Mouse (Mus musculus) embryonic facial prominence, embryonic 14.5 days (tissue): ENCODE data around the gene Supt4a. TPM values are rescaled to one million over a fixed set of nuclear protein-coding genes. Genes with fewer than 3 reads are reported as not detected.

Source experiments
- ATAC-seq: fragments of 200-750 bp; cut with Nextera tagmentation; 2 replicates; pipeline ENCODE4 v1.8.0; 2017; ENCODE audit warnings: low read depth, moderate number of reproducible peaks, moderate TSS enrichment
- DNase-seq: peaks from one replicate; pipeline ENCODE4 v3.0.0-alpha.2; 2015; ENCODE audit warnings: low spot score
- H3K27ac ChIP-seq: fragments of 300-500 bp; sonication (generic); replicated peaks from 2 replicates; pipeline ENCODE4 v1.5.1; 2014; ENCODE audit warnings: low read depth, mild to moderate bottlenecking, low read length, moderate library complexity
- H3K27me3 ChIP-seq: fragments of 300-500 bp; sonication (generic); replicated peaks from 2 replicates; pipeline ENCODE4 v1.6.1; 2014; ENCODE audit warnings: low read length; ENCODE audit not compliant: control insufficient read depth, insufficient read depth
- H3K36me3 ChIP-seq: fragments of 300-500 bp; sonication (generic); 2 replicates; pipeline ENCODE4 v1.6.1; 2014; ENCODE audit warnings: low read length, mixed read lengths; ENCODE audit not compliant: control insufficient read depth, insufficient read depth
- H3K4me1 ChIP-seq: fragments of 300-500 bp; sonication (generic); 2 replicates; pipeline ENCODE4 v1.6.1; 2014; ENCODE audit warnings: antibody characterized with exemption, low read length; ENCODE audit not compliant: control insufficient read depth, insufficient read depth
- H3K4me2 ChIP-seq: fragments of 300-500 bp; sonication (generic); 2 replicates; pipeline ENCODE4 v1.6.1; 2014; ENCODE audit warnings: low read depth, mild to moderate bottlenecking, low read length, moderate library complexity, mixed read lengths
- H3K4me3 ChIP-seq: fragments of 300-500 bp; sonication (generic); 2 replicates; pipeline ENCODE4 v1.5.1; 2014; ENCODE audit warnings: low read depth, mild to moderate bottlenecking, low read length
- H3K9ac ChIP-seq: fragments of 300-500 bp; sonication (generic); 2 replicates; pipeline ENCODE4 v1.6.1; 2014; ENCODE audit warnings: low read depth, mild to moderate bottlenecking, low read length, moderate library complexity, mixed read lengths
- H3K9me3 ChIP-seq: fragments of 300-500 bp; sonication (generic); 2 replicates; pipeline ENCODE4 v1.6.1; 2016; ENCODE audit warnings: low read length; ENCODE audit not compliant: control insufficient read depth
- WGBS: fragments of 180-500 bp; shearing (Covaris S2); extraction: QIAGEN DNeasy Blood & Tissue Kit; methylation state at CpG from one replicate; pipeline ENCODE4 v1.1.7; 2014; 5-methylcytosine and 5-hydroxymethylcytosine counted together
- polyA plus RNA-seq: library from polyadenylated mRNA; unstranded; fragments of >200 nt; fragmentation: Nextera tagmentation; extraction: Ambion mirVana; gene quantifications from 2 replicates; pipeline ENCODE4 v1.2.1, GENCODE M21; 2014

The Supt4a gene
- polyA plus RNA-seq, 1 experiment from 2014 or later = 146 TPM

DNA sequence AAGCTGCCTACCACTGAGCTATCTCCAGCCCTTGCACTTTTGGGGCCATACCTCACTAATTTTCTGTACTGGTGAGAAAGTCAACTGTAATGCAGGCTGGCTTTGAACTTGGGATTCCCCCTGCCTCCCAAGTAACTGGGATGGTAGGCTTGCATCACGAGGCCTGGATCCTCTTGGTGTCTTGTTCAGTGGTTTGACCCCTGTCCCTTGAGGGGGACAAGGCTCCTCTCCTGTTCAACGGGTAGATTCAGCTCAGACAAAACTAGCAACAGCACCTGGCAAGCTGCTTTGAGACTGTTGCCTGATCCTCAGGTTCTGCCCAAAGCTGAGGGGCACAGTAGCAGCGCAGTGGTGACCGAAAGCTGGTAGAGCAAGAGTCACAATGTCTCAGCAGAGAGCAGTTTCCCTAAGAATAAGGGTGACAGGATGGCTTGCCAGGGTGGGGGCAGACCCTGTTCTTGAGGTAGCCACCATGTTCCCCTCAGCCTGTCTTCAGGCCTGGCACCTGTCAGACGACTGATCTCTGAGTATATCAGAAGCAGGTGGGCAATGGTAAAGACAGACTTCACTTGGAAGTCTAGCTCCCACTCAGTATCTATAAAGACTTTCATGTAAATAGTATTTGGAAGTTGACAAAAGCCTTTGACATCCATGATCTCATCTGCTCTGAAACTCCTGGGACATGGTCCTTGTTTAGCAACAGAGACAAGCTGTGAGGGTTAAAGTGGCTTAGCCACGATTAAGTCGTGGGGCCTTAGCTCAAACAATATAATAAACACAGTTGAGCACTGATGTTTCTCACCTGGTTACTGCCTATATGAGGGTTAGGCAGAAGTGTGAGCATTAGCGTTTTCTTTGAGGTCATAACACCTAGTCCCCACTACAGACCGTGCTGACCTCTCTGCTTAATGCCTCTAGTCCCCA is 8.5 kb downstream of the Supt4a start:
- Histone ChIP-seq H3K9ac (no peak overlapping the region), H3K4me3 (no peak overlapping the region), H3K4me1 (no peaks in the 10 kb centered on the region), H3K9me3 (no peaks in the 10 kb centered on the region), H3K27me3 (no peaks in the 10 kb centered on the region), H3K4me2 (no peak overlapping the region), H3K27ac (no peak overlapping the region), H3K36me3 (peaks cover 41% of the 10 kb centered on the region)
- DNase-seq = no peak
- WGBS = 74% methylated on average over 9 of the region's 9 CpGs
- ATAC-seq = no peak

DNA sequence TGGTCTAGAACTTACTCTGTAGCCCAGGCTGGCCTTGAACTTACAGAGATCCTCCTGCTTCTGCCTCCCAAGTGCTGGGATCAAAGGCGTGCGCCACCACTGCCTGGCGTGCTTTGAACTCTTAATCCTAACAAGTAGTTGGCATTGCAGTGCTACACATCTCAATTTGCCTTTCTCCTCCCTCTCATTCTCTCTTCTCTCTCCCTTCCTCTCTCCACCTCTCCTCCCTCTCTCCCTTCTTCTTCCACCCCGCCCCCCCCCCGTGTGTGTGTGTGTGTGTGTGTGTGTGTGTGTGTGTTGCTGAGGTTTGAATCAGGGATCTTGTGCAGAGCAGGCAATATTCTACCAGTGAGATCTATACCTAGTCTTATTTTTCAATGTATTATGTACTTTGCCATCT is 10.0 kb downstream of the Supt4a start:
- H3K9me3 ChIP-seq = no peaks in the 10 kb centered on the region
- no peaks in the 10 kb centered on the region for H3K4me1 ChIP-seq
- H3K36me3 ChIP-seq = peaks cover 27% of the 10 kb centered on the region
- DNase-seq (no peak), ATAC-seq (no peak)
- H3K27ac ChIP-seq = no peak overlapping the region
- no peaks in the 10 kb centered on the region for H3K27me3 ChIP-seq
- no peak overlapping the region for H3K4me2 ChIP-seq
- H3K4me3 ChIP-seq = no peak overlapping the region
- WGBS = 94% methylated on average over 4 of the region's 5 CpGs
- no peak overlapping the region for H3K9ac ChIP-seq

DNA sequence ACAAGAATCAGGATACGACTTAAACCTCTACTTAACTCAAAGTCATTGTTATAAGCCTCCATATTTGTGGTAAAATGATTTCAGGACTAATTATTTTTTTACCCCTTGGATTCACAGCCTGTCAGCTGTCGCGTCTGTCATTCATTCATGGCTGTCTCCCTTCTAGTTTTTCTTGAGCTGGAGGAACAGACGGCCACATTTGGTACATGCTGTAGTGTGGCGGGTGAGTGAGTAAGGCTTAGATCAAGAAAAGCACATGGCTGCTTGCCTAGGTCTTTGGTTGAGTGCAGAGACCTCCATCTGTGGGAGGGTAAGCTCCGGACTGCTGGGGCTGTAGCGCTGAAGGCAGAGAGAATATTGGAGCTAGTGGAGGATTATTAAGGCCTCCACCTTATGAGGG is 10.4 kb downstream of the Supt4a start:
- H3K4me2 ChIP-seq = no peak overlapping the region
- no peak overlapping the region for H3K4me3 ChIP-seq
- H3K27ac ChIP-seq = no peak overlapping the region
- peaks cover 23% of the 10 kb centered on the region for H3K36me3 ChIP-seq
- no peak for ATAC-seq
- H3K4me1 ChIP-seq = no peaks in the 10 kb centered on the region
- H3K27me3 ChIP-seq = no peaks in the 10 kb centered on the region
- WGBS = 93% methylated on average over 7 of the region's 7 CpGs
- no peak for DNase-seq
- no peak overlapping the region for H3K9ac ChIP-seq
- H3K9me3 ChIP-seq = no peaks in the 10 kb centered on the region

DNA sequence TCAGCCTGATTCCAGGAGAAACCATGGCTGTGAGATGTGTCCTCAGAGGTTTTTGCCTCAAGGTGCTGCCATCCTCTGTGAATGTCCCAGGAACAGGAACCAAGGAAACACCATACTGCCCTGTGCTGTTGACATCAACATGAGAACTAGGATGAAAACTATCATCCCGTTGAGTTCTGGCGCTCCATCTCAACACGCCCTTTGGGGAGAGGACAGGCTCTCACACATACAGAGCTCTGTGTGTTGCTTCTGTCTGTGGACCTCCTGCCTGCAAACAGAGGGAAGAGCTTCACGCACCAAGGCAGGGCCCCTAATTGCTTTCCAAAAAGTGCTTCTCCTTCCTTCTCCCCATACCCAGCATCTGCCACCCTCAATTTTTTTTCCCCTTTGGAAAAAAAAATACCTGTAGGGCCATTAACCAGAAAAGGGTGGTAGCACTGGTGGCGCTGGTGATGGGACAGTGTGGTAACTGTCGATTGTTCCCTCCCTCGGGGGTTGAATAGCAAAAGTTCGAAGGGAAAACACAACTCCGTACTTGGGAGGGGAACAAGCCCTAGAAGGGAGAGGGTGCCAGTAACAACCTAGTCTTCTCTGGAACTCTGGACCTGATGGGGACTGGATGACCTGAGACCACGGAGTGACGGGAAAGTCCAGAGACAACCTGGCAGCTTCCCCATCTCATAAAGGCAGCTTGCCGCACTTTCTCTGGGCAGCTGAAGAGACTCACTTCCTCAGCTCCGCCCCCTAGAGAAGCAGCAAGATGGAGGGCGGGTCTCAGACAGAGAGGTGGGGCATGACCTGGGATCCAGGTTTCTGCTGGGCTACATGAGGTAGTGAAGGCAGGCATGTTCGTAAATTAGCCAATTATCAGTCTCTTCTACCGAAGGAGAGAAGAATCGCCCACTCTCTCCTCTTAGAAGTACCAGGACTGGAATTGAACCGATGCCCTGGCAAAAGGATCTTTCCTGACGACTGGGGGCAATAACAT is 11.1 kb downstream of the Supt4a start:
- Histone ChIP-seq H3K9ac (no peak overlapping the region), H3K27me3 (no peaks in the 10 kb centered on the region), H3K36me3 (peaks cover 18% of the 10 kb centered on the region), H3K4me1 (no peaks in the 10 kb centered on the region), H3K4me3 (no peak overlapping the region), H3K27ac (no peak overlapping the region), H3K9me3 (no peaks in the 10 kb centered on the region), H3K4me2 (peak overlapping the region; percentile 24)
- ATAC-seq (no peak), DNase-seq (no peak)
- 34% methylated on average over 19 of the region's 19 CpGs for WGBS

GRCm38 (mm10) chr11:87749192-87750042 is 12.1 kb downstream of the Supt4a start:
- H3K27ac ChIP-seq = no peak overlapping the region
- ATAC-seq (no peak), DNase-seq (peak; percentile 36)
- no peak overlapping the region for H3K4me3 ChIP-seq
- no peak overlapping the region for H3K4me2 ChIP-seq
- H3K9ac ChIP-seq = no peak overlapping the region
- no peaks in the 10 kb centered on the region for H3K27me3 ChIP-seq
- WGBS = 57% methylated on average over 18 of the region's 18 CpGs
- peaks cover 9% of the 10 kb centered on the region; the same call in 1 of the 2 replicates for H3K36me3 ChIP-seq
- H3K9me3 ChIP-seq = no peaks in the 10 kb centered on the region
- no peaks in the 10 kb centered on the region for H3K4me1 ChIP-seq

DNA sequence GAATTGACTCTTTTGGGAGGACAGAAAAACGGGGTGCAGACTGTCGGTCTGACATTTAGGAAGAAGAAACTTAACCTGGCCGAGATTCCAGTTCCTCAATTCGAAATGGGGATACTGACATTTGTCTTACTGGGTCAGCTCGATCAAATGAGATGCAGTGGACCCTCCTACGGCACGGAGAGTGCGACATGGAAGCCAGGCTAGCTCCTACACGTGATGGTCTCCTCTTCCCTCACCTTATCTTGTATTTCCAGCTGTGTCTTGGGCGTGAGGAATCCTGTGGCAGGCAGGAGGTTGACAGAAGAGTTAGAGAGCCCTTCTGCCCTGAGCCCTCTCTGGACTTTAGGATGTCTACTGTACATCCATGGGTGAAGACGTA is 12.7 kb downstream of the Supt4a start:
- Histone ChIP-seq H3K9ac (no peak overlapping the region), H3K9me3 (no peaks in the 10 kb centered on the region)
- no peak for DNase-seq

GRCm38 (mm10) chr11:87750521-87750920 is 13.2 kb downstream of the Supt4a start:
- H3K9ac ChIP-seq = no peak overlapping the region
- ATAC-seq (no peak), DNase-seq (no peak)
- no peak overlapping the region for H3K27ac ChIP-seq
- no peaks in the 10 kb centered on the region for H3K36me3 ChIP-seq
- no peaks in the 10 kb centered on the region for H3K9me3 ChIP-seq
- no peak overlapping the region for H3K4me3 ChIP-seq
- H3K27me3 ChIP-seq = no peaks in the 10 kb centered on the region
- no peak overlapping the region for H3K4me2 ChIP-seq
- 68% methylated on average over 3 of the region's 3 CpGs for WGBS
- no peaks in the 10 kb centered on the region for H3K4me1 ChIP-seq

More for the DNA sequence above, 12.7 kb downstream of the Supt4a start:
- no peaks in the 10 kb centered on the region for H3K4me1 ChIP-seq
- no peaks in the 10 kb centered on the region for H3K27me3 ChIP-seq
- ATAC-seq = no peak
- H3K27ac ChIP-seq = no peak overlapping the region
- 79% methylated on average over 11 of the region's 11 CpGs for WGBS
- no peak overlapping the region for H3K4me2 ChIP-seq
- 0 out of 2 replicates have a peak, but pooled peaks cover 3% of the 10 kb centered on the region for H3K36me3 ChIP-seq
- no peak overlapping the region for H3K4me3 ChIP-seq

DNA sequence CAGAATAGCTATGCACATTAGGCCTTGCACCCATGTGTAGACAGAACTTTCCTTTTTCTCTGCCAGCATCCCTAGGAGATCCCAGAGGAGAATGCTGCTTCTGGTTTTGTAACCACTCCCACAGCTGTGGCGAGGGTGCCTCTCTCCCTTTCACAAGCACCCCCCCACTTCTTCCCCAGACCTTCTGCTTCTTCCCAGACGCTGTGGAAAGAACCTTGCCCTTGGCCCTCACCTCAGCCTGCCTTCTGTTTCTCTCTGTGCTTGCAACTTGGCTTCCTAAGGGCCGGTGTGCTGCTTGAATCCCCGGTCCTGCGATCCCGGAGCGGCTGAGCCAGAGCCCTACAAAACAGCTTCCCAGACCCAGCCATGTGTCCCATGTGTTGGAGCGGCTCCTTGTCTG is 13.7 kb downstream of the Supt4a start:
- no peak for DNase-seq
- H3K4me1 ChIP-seq = no peaks in the 10 kb centered on the region
- no peak overlapping the region for H3K4me2 ChIP-seq
- H3K4me3 ChIP-seq = no peak overlapping the region
- H3K27me3 ChIP-seq = no peaks in the 10 kb centered on the region
- H3K9ac ChIP-seq = no peak overlapping the region
- no peak for ATAC-seq
- H3K9me3 ChIP-seq = no peaks in the 10 kb centered on the region
- no peaks in the 10 kb centered on the region for H3K36me3 ChIP-seq
- 84% methylated on average over 8 of the region's 8 CpGs for WGBS
- H3K27ac ChIP-seq = no peak overlapping the region
